Mouse (Mus musculus): ENCODE measurements around the gene Znhit2. TPM values are rescaled to one million over a fixed set of nuclear protein-coding genes. Genes with fewer than 3 reads are reported as not detected.
A peak's percentile ranks its signal among the peaks of the same experiment; 100 is the strongest.

Gene Znhit2
- total and polyA plus RNA-seq, 3 experiments: 11.0 to 60.6 (median 16.3) TPM

DNA sequence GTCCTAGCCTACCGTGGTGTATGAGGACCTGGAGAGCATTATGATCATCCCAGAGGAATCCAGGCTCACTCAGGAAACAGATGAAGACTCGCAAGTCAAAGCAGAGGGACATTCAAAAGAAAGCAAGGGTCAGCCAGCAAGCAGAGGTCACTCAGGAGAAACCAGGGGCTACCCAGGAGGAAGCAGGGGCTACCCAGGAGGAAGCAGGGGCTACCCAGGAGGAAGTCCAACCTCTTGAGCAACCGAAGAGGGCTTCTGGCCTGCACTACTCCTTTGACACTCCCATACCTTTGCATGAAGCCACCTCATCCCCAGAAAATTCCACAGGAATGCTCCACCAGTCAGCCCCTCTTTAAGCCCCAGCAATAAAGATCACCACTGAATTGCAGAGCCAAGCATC is 36.9 kb downstream of the Znhit2 start:
- Histone ChIP-seq H3K27me3 (ENCODE audit: insufficient read depth, low read length) (no peaks in the 10 kb centered on the region), H3K4me3 (ENCODE audit: low read depth, low read length) (no peak overlapping the region), H3K4me1 (ENCODE audit: insufficient read depth, low read depth, low read length) (peaks cover 16% of the 10 kb centered on the region), H3K9me3 (replicated peaks) (no peaks in the 10 kb centered on the region), H3K36me3 (replicated peaks) (peaks cover 76% of the 10 kb centered on the region)
- ATAC-seq (ENCODE audit: extremely low read depth, insufficient number of reproducible peaks, low FRiP score, poor library complexity, severe bottlenecking): no peak
- DNase-seq (ENCODE audit: low spot score): no peak
- TF ChIP-seq POLR2AphosphoS5 (IDR thresholded peaks at IDR 0.05; ENCODE audit: insufficient replicate concordance, low read depth, low read length) (no peak), CTCF (IDR thresholded peaks at IDR 0.05; ENCODE audit: low read depth, low read length) (no peak), GATA2 (IDR thresholded peaks at IDR 0.05; ENCODE audit: borderline replicate concordance, low read depth, low read length) (no peak), TAL1 (conservative IDR thresholded peaks at IDR 0.05; ENCODE audit: low read depth, low read length) (no peak), GATA1 (IDR thresholded peaks at IDR 0.05; ENCODE audit: borderline replicate concordance, low read length) (no peak)

DNA sequence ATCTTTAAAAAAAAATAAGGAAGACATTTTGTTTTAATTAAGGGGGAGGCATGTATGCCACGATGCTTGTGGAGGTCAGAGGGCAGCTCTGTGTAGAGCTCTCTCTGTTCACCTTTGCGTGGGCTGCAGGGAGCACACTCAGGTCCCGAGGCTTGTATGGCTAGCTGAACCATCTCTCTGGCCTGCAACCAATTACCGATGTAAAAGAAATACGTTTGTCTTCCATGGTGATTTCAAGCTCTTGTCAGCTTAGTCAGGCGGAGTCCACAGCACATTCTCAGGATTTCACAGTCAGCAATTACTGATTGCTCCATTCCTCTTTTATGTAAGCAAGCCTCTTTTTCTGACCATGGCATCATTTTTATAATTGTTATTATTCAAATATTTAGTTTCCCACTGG is 40.2 kb downstream of the Znhit2 start:
- TF ChIP-seq CTCF (IDR thresholded peaks at IDR 0.05; ENCODE audit: low read depth, low read length): no peak
- TF ChIP-seq GATA2 (IDR thresholded peaks at IDR 0.05; ENCODE audit: borderline replicate concordance, low read depth, low read length): no peak
- no peak for TF ChIP-seq POLR2AphosphoS5 (IDR thresholded peaks at IDR 0.05; ENCODE audit: insufficient replicate concordance, low read depth, low read length)
- no peak for TF ChIP-seq GATA1 (IDR thresholded peaks at IDR 0.05; ENCODE audit: borderline replicate concordance, low read length)
- no peak for TF ChIP-seq TAL1 (conservative IDR thresholded peaks at IDR 0.05; ENCODE audit: low read depth, low read length)
- Histone ChIP-seq H3K4me1 (ENCODE audit: insufficient read depth, low read depth, low read length) (peaks cover 46% of the 10 kb centered on the region), H3K27me3 (ENCODE audit: insufficient read depth, low read length) (no peaks in the 10 kb centered on the region), H3K36me3 (replicated peaks) (peaks cover 53% of the 10 kb centered on the region), H3K4me3 (ENCODE audit: low read depth, low read length) (no peak overlapping the region), H3K9me3 (replicated peaks) (no peaks in the 10 kb centered on the region)
- no peak for DNase-seq (ENCODE audit: low spot score)
- no peak for ATAC-seq (ENCODE audit: extremely low read depth, insufficient number of reproducible peaks, low FRiP score, poor library complexity, severe bottlenecking)

DNA sequence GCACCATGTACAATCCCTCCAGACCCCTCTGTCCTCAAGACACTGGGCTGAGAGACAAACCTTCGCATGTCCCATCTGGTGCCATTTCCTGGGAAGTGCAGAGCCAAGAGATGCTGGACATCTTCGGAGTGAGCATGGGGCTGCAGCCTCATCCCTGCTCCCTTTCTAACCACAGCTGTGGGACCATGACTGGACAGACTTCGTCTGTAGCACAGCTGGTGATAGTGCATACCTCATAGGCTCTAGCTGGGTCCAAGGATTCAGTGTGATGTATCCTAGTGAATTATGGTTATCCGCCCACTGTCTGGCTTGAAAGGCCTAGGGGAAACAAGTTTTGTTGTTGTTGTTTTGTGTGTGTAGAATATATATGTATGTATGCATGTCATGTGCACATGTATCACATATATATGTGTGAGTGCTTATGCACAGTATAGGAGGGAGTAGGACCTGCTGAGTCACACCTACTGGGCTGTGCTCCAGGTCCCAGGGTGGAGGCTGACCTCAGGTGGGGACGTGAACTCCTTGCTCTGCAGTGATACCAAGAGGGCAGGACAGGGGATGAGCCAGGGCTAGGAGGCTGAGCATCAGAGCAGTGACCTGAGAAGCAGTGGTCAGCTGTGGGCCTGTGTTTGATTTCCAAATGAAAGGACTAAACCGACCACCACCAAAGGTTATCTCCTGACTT is 41.3 kb downstream of the Znhit2 start:
- peaks cover 49% of the 10 kb centered on the region for H3K36me3 ChIP-seq (replicated peaks)
- peaks cover 53% of the 10 kb centered on the region for H3K4me1 ChIP-seq (ENCODE audit: insufficient read depth, low read depth, low read length)
- no peak overlapping the region; the same call in 1 of the 2 replicates for H3K4me3 ChIP-seq (ENCODE audit: low read depth, low read length)
- no peak for DNase-seq (ENCODE audit: low spot score)
- no peaks in the 10 kb centered on the region for H3K27me3 ChIP-seq (ENCODE audit: insufficient read depth, low read length)
- TF ChIP-seq POLR2AphosphoS5 (IDR thresholded peaks at IDR 0.05; ENCODE audit: insufficient replicate concordance, low read depth, low read length): no peak
- TF ChIP-seq GATA2 (IDR thresholded peaks at IDR 0.05; ENCODE audit: borderline replicate concordance, low read depth, low read length): no peak
- no peak for TF ChIP-seq CTCF (IDR thresholded peaks at IDR 0.05; ENCODE audit: low read depth, low read length)
- TF ChIP-seq GATA1 (IDR thresholded peaks at IDR 0.05; ENCODE audit: borderline replicate concordance, low read length): no peak
- no peak for TF ChIP-seq TAL1 (conservative IDR thresholded peaks at IDR 0.05; ENCODE audit: low read depth, low read length)
- no peak for ATAC-seq (ENCODE audit: extremely low read depth, insufficient number of reproducible peaks, low FRiP score, poor library complexity, severe bottlenecking)
- H3K9me3 ChIP-seq (replicated peaks): no peaks in the 10 kb centered on the region

DNA sequence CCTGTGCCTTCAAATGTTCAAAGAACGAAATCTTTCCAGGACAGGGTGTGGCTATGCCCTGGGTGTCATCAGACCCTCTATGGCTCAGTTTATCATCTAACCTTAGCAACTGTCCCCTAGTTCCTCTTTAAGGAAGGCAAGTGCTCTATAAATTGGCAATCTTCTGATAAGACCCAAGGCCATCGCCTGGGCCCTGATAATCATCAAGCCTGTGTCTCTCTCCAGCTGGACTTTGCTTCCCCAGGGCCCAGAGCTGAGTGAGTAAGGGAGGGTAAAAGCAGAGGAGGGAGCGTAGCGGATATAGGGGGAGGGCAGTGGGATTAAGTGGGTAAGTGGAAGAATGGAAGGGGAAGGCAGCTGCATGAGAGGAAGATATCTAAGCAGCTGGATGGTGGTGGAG is 43.5 kb downstream of the Znhit2 start:
- H3K4me1 ChIP-seq (ENCODE audit: insufficient read depth, low read depth, low read length): peaks cover 62% of the 10 kb centered on the region
- ATAC-seq (ENCODE audit: extremely low read depth, insufficient number of reproducible peaks, low FRiP score, poor library complexity, severe bottlenecking) (peak; percentile 77), DNase-seq (ENCODE audit: low spot score) (peak; percentile 65)
- no peaks in the 10 kb centered on the region; the same call in 1 of the 2 replicates for H3K27me3 ChIP-seq (ENCODE audit: insufficient read depth, low read length)
- peak overlapping the region; percentile 31; the same call in 1 of the 2 replicates for H3K4me3 ChIP-seq (ENCODE audit: low read depth, low read length)
- H3K9me3 ChIP-seq (replicated peaks): no peaks in the 10 kb centered on the region
- no peak for TF ChIP-seq POLR2AphosphoS5 (IDR thresholded peaks at IDR 0.05; ENCODE audit: insufficient replicate concordance, low read depth, low read length)
- no peak for TF ChIP-seq GATA1 (IDR thresholded peaks at IDR 0.05; ENCODE audit: borderline replicate concordance, low read length)
- TF ChIP-seq GATA2 (IDR thresholded peaks at IDR 0.05; ENCODE audit: borderline replicate concordance, low read depth, low read length): no peak
- no peak for TF ChIP-seq CTCF (IDR thresholded peaks at IDR 0.05; ENCODE audit: low read depth, low read length)
- no peak; the same call in 1 of the 2 replicates for TF ChIP-seq TAL1 (conservative IDR thresholded peaks at IDR 0.05; ENCODE audit: low read depth, low read length)
- peaks cover 37% of the 10 kb centered on the region for H3K36me3 ChIP-seq (replicated peaks)

DNA sequence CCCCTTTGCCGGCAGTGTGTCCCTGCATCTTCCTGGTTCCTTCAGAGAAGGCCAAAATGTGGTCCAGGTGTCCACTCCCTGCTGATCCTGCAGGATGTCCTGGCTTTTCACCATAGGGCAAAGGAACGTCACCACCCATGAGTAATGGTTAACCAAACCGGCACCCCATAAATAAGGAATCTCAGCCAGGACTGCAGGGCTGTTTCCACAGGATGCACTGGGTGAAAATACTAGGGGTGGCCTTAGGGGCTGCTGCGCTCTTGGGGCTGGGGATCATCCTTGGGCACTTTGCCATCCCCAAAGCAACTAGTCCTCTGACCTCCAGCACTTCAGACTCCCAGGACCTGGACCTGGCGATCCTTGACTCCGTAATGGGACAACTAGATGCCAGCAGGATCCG is 44.6 kb downstream of the Znhit2 start, which contains the start of gene Naaladl1:
Naaladl1 (plus strand) TSS at position 197 of the 400 bp plus-strand sequence.
- no peak for ATAC-seq (ENCODE audit: extremely low read depth, insufficient number of reproducible peaks, low FRiP score, poor library complexity, severe bottlenecking)
- H3K4me1 ChIP-seq (ENCODE audit: insufficient read depth, low read depth, low read length): peaks cover 62% of the 10 kb centered on the region
- peaks cover 2% of the 10 kb centered on the region; the same call in 1 of the 2 replicates for H3K27me3 ChIP-seq (ENCODE audit: insufficient read depth, low read length)

More for the DNA sequence above, 44.6 kb downstream of the Znhit2 start, which contains the start of gene Naaladl1:
- Histone ChIP-seq H3K4me3 (ENCODE audit: low read depth, low read length) (peak within 1 kb of the TSS; percentile 31; the same call in 1 of the 2 replicates), H3K36me3 (replicated peaks) (peaks cover 31% of the 10 kb centered on the region), H3K9me3 (replicated peaks) (no peaks in the 10 kb centered on the region)
- TF ChIP-seq CTCF (IDR thresholded peaks at IDR 0.05; ENCODE audit: low read depth, low read length) (no peak), GATA2 (IDR thresholded peaks at IDR 0.05; ENCODE audit: borderline replicate concordance, low read depth, low read length) (no peak), POLR2AphosphoS5 (IDR thresholded peaks at IDR 0.05; ENCODE audit: insufficient replicate concordance, low read depth, low read length) (no peak), GATA1 (IDR thresholded peaks at IDR 0.05; ENCODE audit: borderline replicate concordance, low read length) (no peak), TAL1 (conservative IDR thresholded peaks at IDR 0.05; ENCODE audit: low read depth, low read length) (no peak)
- DNase-seq (ENCODE audit: low spot score): no peak

Other genes starting within 250 kb of the Znhit2 start
Only the 20 nearest of the 29 such genes appear.
- gene Cdc42ep2, start 136.4 kb upstream of the Znhit2 start, total RNA-seq (2014; fragmentation: Nextera tagmentation): 1.8 and 2.1 TPM in 2 replicates
- gene Cdc42ep2, start 136.4 kb upstream of the Znhit2 start, total RNA-seq (2017): 2.2 and 3.6 TPM in 2 replicates
- 0.66 and 0.76 TPM in 2 replicates for gene Cdc42ep2, start 136.4 kb upstream of the Znhit2 start, polyA plus RNA-seq (2012)
- gene Pola2, start 97.0 kb upstream of the Znhit2 start, total RNA-seq (2014; fragmentation: Nextera tagmentation): 139 and 147 TPM in 2 replicates
- gene Pola2, start 97.0 kb upstream of the Znhit2 start, total RNA-seq (2017): 86.0 and 93.4 TPM in 2 replicates
- 51.6 and 55.0 TPM in 2 replicates for gene Pola2, start 97.0 kb upstream of the Znhit2 start, polyA plus RNA-seq (2012)
- gene Slc22a20, start 75.0 kb upstream of the Znhit2 start, total RNA-seq (2014; fragmentation: Nextera tagmentation): not detected in 2 replicates
- gene Slc22a20, start 75.0 kb upstream of the Znhit2 start, total RNA-seq (2017): not detected in 2 replicates
- gene Slc22a20, start 75.0 kb upstream of the Znhit2 start, polyA plus RNA-seq (2012): not detected in 2 replicates
- 38.5 and 40.9 TPM in 2 replicates for gene Capn1, start 45.3 kb upstream of the Znhit2 start, total RNA-seq (2014; fragmentation: Nextera tagmentation)
- 55.5 and 56.5 TPM in 2 replicates for gene Capn1, start 45.3 kb upstream of the Znhit2 start, total RNA-seq (2017)
- gene Capn1, start 45.3 kb upstream of the Znhit2 start, polyA plus RNA-seq (2012): 140 and 168 TPM in 2 replicates
- gene Syvn1, start 14.6 kb upstream of the Znhit2 start, total RNA-seq (2014; fragmentation: Nextera tagmentation): 27.0 and 39.7 TPM in 2 replicates
- gene Syvn1, start 14.6 kb upstream of the Znhit2 start, total RNA-seq (2017): 4.8 and 5.9 TPM in 2 replicates
- 78.2 and 84.1 TPM in 2 replicates for gene Syvn1, start 14.6 kb upstream of the Znhit2 start, polyA plus RNA-seq (2012)
- 46.6 and 51.6 TPM in 2 replicates for gene Mrpl49, start 3.4 kb upstream of the Znhit2 start, total RNA-seq (2014; fragmentation: Nextera tagmentation)
- gene Mrpl49, start 3.4 kb upstream of the Znhit2 start, total RNA-seq (2017): 46.9 and 52.4 TPM in 2 replicates
- gene Mrpl49, start 3.4 kb upstream of the Znhit2 start, polyA plus RNA-seq (2012): 41.8 and 46.8 TPM in 2 replicates
- 3,086 and 3,502 TPM in 2 replicates for gene Fau, start 3.3 kb upstream of the Znhit2 start, total RNA-seq (2014; fragmentation: Nextera tagmentation)
- gene Fau, start 3.3 kb upstream of the Znhit2 start, total RNA-seq (2017): 2,639 and 2,986 TPM in 2 replicates
- gene Fau, start 3.3 kb upstream of the Znhit2 start, polyA plus RNA-seq (2012): 5,636 and 5,712 TPM in 2 replicates
- 22.9 and 24.0 TPM in 2 replicates for gene Tm7sf2, start 7.2 kb downstream of the Znhit2 start, total RNA-seq (2014; fragmentation: Nextera tagmentation)
- gene Tm7sf2, start 7.2 kb downstream of the Znhit2 start, total RNA-seq (2017): 17.2 and 21.4 TPM in 2 replicates
- 15.0 and 20.0 TPM in 2 replicates for gene Tm7sf2, start 7.2 kb downstream of the Znhit2 start, polyA plus RNA-seq (2012)
- gene Vps51, start 16.0 kb downstream of the Znhit2 start, total RNA-seq (2014; fragmentation: Nextera tagmentation): 24.7 and 32.4 TPM in 2 replicates
- gene Vps51, start 16.0 kb downstream of the Znhit2 start, total RNA-seq (2017): 33.2 and 39.8 TPM in 2 replicates
- 29.3 and 34.9 TPM in 2 replicates for gene Vps51, start 16.0 kb downstream of the Znhit2 start, polyA plus RNA-seq (2012)
- not detected in 2 replicates for gene Tmem262, start 18.8 kb downstream of the Znhit2 start, total RNA-seq (2014; fragmentation: Nextera tagmentation)
- gene Tmem262, start 18.8 kb downstream of the Znhit2 start, total RNA-seq (2017): not detected in 2 replicates
- not detected in 2 replicates for gene Tmem262, start 18.8 kb downstream of the Znhit2 start, polyA plus RNA-seq (2012)
- not detected in 2 replicates for gene Gm28374, start 21.1 kb downstream of the Znhit2 start, total RNA-seq (2014; fragmentation: Nextera tagmentation)
- 0.87 and 0.98 TPM in 2 replicates for gene Gm28374, start 21.1 kb downstream of the Znhit2 start, total RNA-seq (2017)
- gene Gm28374, start 21.1 kb downstream of the Znhit2 start, polyA plus RNA-seq (2012): 0.37 and 0.75 TPM in 2 replicates
- gene Zfpl1, start 23.8 kb downstream of the Znhit2 start, total RNA-seq (2014; fragmentation: Nextera tagmentation): 21.6 and 24.5 TPM in 2 replicates
- gene Zfpl1, start 23.8 kb downstream of the Znhit2 start, total RNA-seq (2017): 32.8 and 36.1 TPM in 2 replicates
- 56.3 and 59.9 TPM in 2 replicates for gene Zfpl1, start 23.8 kb downstream of the Znhit2 start, polyA plus RNA-seq (2012)
- 24.7 and 45.0 TPM in 2 replicates for gene Cdca5, start 23.8 kb downstream of the Znhit2 start, total RNA-seq (2014; fragmentation: Nextera tagmentation)
- gene Cdca5, start 23.8 kb downstream of the Znhit2 start, total RNA-seq (2017): 40.5 and 43.3 TPM in 2 replicates
- gene Cdca5, start 23.8 kb downstream of the Znhit2 start, polyA plus RNA-seq (2012): 14.8 and 17.6 TPM in 2 replicates
- 1.3 and 5.6 TPM in 2 replicates for gene AC131692.1, start 33.2 kb downstream of the Znhit2 start, total RNA-seq (2014; fragmentation: Nextera tagmentation)
- 1.3 and 1.4 TPM in 2 replicates for gene AC131692.1, start 33.2 kb downstream of the Znhit2 start, total RNA-seq (2017)
- 3.4 and 3.5 TPM in 2 replicates for gene AC131692.1, start 33.2 kb downstream of the Znhit2 start, polyA plus RNA-seq (2012)
- gene Naaladl1, start 44.6 kb downstream of the Znhit2 start, total RNA-seq (2014; fragmentation: Nextera tagmentation): 1.1 and 1.8 TPM in 2 replicates
- 0.44 and 0.87 TPM in 2 replicates for gene Naaladl1, start 44.6 kb downstream of the Znhit2 start, total RNA-seq (2017)
- 0.32 and 0.36 TPM in 2 replicates for gene Naaladl1, start 44.6 kb downstream of the Znhit2 start, polyA plus RNA-seq (2012)
- gene Sac3d1, start 57.5 kb downstream of the Znhit2 start, total RNA-seq (2014; fragmentation: Nextera tagmentation): 7.9 and 10.1 TPM in 2 replicates
- 10.2 and 22.9 TPM in 2 replicates for gene Sac3d1, start 57.5 kb downstream of the Znhit2 start, total RNA-seq (2017)
- gene Sac3d1, start 57.5 kb downstream of the Znhit2 start, polyA plus RNA-seq (2012): 69.2 and 78.7 TPM in 2 replicates
- 21.4 and 25.7 TPM in 2 replicates for gene Snx15, start 67.1 kb downstream of the Znhit2 start, total RNA-seq (2014; fragmentation: Nextera tagmentation)
- gene Snx15, start 67.1 kb downstream of the Znhit2 start, total RNA-seq (2017): 13.2 and 15.3 TPM in 2 replicates
- 70.1 and 84.0 TPM in 2 replicates for gene Snx15, start 67.1 kb downstream of the Znhit2 start, polyA plus RNA-seq (2012)
- not detected in 2 replicates for gene Batf2, start 79.8 kb downstream of the Znhit2 start, total RNA-seq (2014; fragmentation: Nextera tagmentation)
- gene Batf2, start 79.8 kb downstream of the Znhit2 start, total RNA-seq (2017): 0.33 TPM in 1 of 2 replicates, not detected in the other
- gene Batf2, start 79.8 kb downstream of the Znhit2 start, polyA plus RNA-seq (2012): not detected in 2 replicates
- gene Arl2, start 80.4 kb downstream of the Znhit2 start, total RNA-seq (2014; fragmentation: Nextera tagmentation): 49.8 and 60.0 TPM in 2 replicates
- gene Arl2, start 80.4 kb downstream of the Znhit2 start, total RNA-seq (2017): 28.5 and 29.2 TPM in 2 replicates
- 76.9 and 83.5 TPM in 2 replicates for gene Arl2, start 80.4 kb downstream of the Znhit2 start, polyA plus RNA-seq (2012)
- gene Majin, start 123.2 kb downstream of the Znhit2 start, total RNA-seq (2014; fragmentation: Nextera tagmentation): not detected in 2 replicates
- 0.11 TPM in 1 of 2 replicates, not detected in the other for gene Majin, start 123.2 kb downstream of the Znhit2 start, total RNA-seq (2017)
- gene Majin, start 123.2 kb downstream of the Znhit2 start, polyA plus RNA-seq (2012): not detected in 2 replicates

All from G1E (cell line).